Mouse (Mus musculus): Measurements from ENCODE around the gene Polr2i. TPM values are rescaled to one million over a fixed set of nuclear protein-coding genes. Genes with fewer than 3 reads are reported as not detected.
"Not testable (repeated sequence)": the region's sequence is repeated elsewhere in the genome, so short reads cannot be mapped to it uniquely, and the experiment has no call there.

The Polr2i gene
- polyA plus RNA-seq, 1 experiment from 2014 or later: 169 TPM

DNA sequence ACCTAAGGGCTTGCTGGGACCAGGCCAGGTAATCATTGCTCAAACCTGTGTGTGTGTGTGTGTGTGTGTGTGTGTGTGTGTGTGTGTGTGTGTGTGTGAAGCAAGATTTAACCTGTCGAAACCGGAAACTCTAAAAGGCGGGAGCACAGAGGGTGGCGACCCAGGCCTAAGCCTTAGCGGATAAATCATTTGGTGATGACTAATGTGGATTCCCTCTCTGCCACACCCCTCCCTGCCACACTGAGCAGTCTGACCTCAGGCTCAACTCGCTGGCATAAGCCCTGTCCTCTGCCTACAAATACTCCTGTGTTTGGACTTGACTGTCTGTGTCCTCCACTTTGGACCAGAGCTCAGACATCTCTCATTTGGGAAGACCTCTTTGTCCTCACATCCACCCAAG, 35.6 kb upstream of the Polr2i start:
- Histone ChIP-seq H3K4me3 (no peak overlapping the region), H3K9me3 (no peaks in the 10 kb centered on the region), H3K27me3 (ENCODE audit: poor library complexity, severe bottlenecking) (no peaks in the 10 kb centered on the region), H3K36me3 (replicated peaks) (peaks cover 17% of the 10 kb centered on the region), H3K27ac (no peak overlapping the region), H3K4me1 (peaks cover 43% of the 10 kb centered on the region)
- no peak for DNase-seq (ENCODE audit: extremely low spot score, low spot score)
- 92% methylated on average over 6 of the region's 6 CpGs for WGBS

GRCm38 (mm10) chr7:30197592-30198129, 34.1 kb upstream of the Polr2i start:
- 83% methylated on average over 5 of the region's 5 CpGs for WGBS
- peaks cover 39% of the 10 kb centered on the region for H3K4me1 ChIP-seq
- no peak overlapping the region for H3K4me3 ChIP-seq
- H3K27ac ChIP-seq: 0 out of 2 replicates have a peak overlapping the region, but pooled peaks have one; percentile 16
- no peak for DNase-seq (ENCODE audit: extremely low spot score, low spot score)
- H3K27me3 ChIP-seq (ENCODE audit: poor library complexity, severe bottlenecking): no peaks in the 10 kb centered on the region
- H3K36me3 ChIP-seq (replicated peaks): peaks cover 2% of the 10 kb centered on the region
- no peaks in the 10 kb centered on the region for H3K9me3 ChIP-seq

DNA sequence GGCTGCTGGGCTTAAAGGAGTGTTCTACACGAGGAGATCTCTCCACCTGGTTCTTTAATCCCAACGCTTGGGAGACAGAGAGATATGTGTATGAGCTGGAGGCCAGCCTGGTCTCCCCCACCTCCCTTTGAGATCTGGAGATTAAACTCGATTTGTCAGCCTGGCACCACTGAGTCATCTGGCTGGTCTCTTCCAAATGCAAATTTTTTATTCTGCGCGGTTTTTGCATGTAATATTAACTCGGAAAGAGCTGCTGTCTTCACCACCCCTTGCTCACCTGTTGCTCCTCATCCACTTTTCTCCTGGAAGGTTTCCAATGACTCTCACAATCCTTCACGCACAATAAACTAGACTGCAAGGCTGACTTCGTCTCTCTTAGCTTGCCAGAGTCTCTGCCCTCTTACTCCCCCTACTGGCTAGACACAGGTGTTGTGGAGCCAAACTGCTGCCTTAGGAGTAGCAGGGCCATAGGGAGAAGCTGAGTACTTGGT, 33.2 kb upstream of the Polr2i start, which contains the start of gene Capns1:
Gene Capns1 (minus strand): TSS at position 331 of the 491 bp plus-strand sequence.
- H3K27ac ChIP-seq: 0 out of 2 replicates have a peak within 1 kb of the TSS, but pooled peaks have one; percentile 51
- no peaks in the 10 kb centered on the region for H3K9me3 ChIP-seq
- H3K27me3 ChIP-seq (ENCODE audit: poor library complexity, severe bottlenecking): no peaks in the 10 kb centered on the region
- H3K36me3 ChIP-seq (replicated peaks): no peaks in the 10 kb centered on the region
- peak within 1 kb of the TSS; percentile 31 for H3K4me3 ChIP-seq
- 10% methylated on average over 8 of the region's 8 CpGs for WGBS
- peaks cover 31% of the 10 kb centered on the region for H3K4me1 ChIP-seq
- peak; percentile 67 for DNase-seq (ENCODE audit: extremely low spot score, low spot score)

- Histone ChIP-seq H3K4me3 (no peak overlapping the region), H3K27ac (no peak overlapping the region), H3K36me3 (replicated peaks) (no peaks in the 10 kb centered on the region), H3K27me3 (ENCODE audit: poor library complexity, severe bottlenecking) (no peaks in the 10 kb centered on the region), H3K4me1 (peaks cover 29% of the 10 kb centered on the region), H3K9me3 (no peaks in the 10 kb centered on the region)
- DNase-seq (ENCODE audit: extremely low spot score, low spot score): no peak
- 80% methylated on average over 18 of the region's 18 CpGs for WGBS
Observed at GRCm38 (mm10) chr7:30199498-30200139, 32.1 kb upstream of the Polr2i start.

DNA sequence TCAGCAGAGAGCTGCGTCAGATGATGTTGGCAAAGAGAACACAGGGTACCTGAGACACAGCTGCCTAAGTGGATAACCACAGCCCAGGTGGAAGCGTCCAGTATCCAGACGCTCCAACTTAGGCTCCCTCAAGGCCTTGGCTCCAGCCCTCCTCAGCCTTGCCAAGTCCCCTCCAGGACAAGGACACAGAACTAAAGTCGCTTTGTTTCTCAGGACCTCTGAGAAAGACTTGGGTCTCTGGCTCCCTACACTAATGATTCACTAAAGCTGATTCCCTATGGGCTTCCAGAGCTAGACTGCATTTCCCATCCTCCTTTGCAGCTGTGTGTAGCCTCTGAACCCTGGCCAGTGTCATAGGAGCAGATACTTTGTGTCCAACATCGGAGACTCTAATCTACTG, 31.5 kb upstream of the Polr2i start:
- WGBS: 84% methylated on average over 5 of the region's 5 CpGs
- Histone ChIP-seq H3K27me3 (ENCODE audit: poor library complexity, severe bottlenecking) (no peaks in the 10 kb centered on the region), H3K9me3 (no peaks in the 10 kb centered on the region), H3K4me3 (no peak overlapping the region), H3K27ac (no peak overlapping the region), H3K36me3 (replicated peaks) (no peaks in the 10 kb centered on the region), H3K4me1 (peaks cover 27% of the 10 kb centered on the region)
- no peak for DNase-seq (ENCODE audit: extremely low spot score, low spot score)

DNA sequence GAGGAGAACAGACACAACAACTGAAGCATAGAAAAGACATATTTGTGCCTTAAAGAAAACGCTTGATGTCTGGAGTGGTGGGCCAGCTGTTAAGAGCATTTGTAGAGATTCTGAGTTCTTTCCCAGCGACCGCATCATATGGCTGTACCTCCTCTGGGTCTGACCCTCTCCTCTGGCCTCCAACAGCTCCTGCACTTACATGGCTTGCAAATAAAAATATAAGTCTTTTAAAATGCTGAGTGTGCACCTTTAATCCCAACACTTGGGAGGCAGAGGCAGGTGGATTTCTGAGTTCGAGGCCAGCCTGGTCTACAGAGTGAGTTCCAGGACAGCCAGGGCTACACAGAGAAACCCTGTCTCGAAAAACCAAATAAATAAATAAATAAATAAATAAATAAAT, 31.1 kb upstream of the Polr2i start:
- 92% methylated on average over 5 of the region's 5 CpGs for WGBS
- not testable (repeated sequence) for H3K27me3 ChIP-seq (ENCODE audit: poor library complexity, severe bottlenecking); H3K27ac ChIP-seq; H3K36me3 ChIP-seq (replicated peaks); DNase-seq (ENCODE audit: extremely low spot score, low spot score); H3K4me3 ChIP-seq; H3K9me3 ChIP-seq
- H3K4me1 ChIP-seq: peaks cover 23% of the 10 kb centered on the region

DNA sequence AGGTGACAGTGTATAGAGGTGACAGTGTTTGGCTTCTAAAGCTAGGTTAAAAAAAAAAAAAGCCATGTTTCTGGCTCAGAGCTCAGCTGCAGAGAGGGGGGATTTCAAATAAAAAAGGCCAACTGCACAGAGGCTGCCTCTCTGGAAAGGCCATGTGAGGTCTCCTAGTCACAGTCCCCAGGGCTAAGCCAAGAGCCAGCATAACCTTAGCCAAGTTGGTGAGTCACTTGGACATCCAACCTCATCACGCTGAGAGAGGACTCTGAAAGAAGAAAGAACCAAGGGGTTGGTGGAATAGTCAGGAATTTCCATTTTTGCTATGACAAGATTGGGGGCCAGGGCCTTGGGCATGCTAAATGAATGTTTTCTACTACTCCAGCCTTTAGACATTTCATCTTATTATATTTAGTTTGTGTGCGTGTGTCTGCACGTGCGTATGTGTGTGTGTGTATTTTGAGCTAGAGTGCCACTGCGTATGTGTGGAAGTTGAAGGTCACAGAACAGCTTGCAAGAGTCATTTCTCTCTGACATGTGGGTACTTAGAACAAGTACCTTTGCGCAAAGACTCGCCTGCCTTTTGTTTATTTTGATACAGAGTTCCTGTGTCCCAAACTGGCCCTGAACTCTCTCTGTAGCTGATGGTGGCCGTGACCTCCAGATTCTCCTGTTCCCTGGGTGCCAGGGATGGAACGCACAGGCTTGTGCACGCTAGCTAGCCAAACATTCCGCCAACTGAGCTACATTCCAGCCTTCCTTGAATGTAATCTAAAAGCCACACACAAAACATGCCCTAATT, 28.7 kb upstream of the Polr2i start:
- Histone ChIP-seq H3K36me3 (replicated peaks) (no peaks in the 10 kb centered on the region), H3K9me3 (no peaks in the 10 kb centered on the region), H3K4me1 (peaks cover 16% of the 10 kb centered on the region), H3K27me3 (ENCODE audit: poor library complexity, severe bottlenecking) (no peaks in the 10 kb centered on the region), H3K4me3 (no peak overlapping the region), H3K27ac (no peak overlapping the region)
- WGBS: 86% methylated on average over 11 of the region's 11 CpGs
- DNase-seq (ENCODE audit: extremely low spot score, low spot score): no peak

- DNase-seq (ENCODE audit: extremely low spot score, low spot score): no peak
- Histone ChIP-seq H3K27ac (no peak overlapping the region), H3K36me3 (replicated peaks) (no peaks in the 10 kb centered on the region), H3K4me3 (no peak overlapping the region; the same call in 1 of the 2 replicates), H3K4me1 (peaks cover 9% of the 10 kb centered on the region), H3K27me3 (ENCODE audit: poor library complexity, severe bottlenecking) (no peaks in the 10 kb centered on the region), H3K9me3 (no peaks in the 10 kb centered on the region)
- WGBS: 44% methylated on average over 8 of the region's 8 CpGs
Observed at GRCm38 (mm10) chr7:30204380-30204779, 27.4 kb upstream of the Polr2i start.

DNA sequence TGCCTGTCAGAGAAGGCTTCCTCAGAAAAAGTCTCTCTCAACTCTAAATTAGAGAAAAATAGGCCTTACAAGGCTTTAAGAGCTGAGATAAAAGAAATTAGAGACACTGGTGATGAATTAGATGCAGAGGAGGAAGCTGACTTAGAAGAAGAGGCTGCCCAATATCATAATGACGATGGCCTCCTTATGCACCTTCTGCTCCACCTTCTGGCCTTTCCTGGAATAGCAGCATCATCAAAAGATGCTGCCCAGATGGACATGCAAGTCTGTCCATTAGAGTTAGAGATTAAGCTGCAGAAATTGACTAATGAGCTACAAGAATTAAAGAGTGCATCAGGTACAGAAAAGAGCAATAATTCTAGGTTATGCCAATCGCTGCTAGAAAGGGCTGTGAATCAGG, 26.4 kb upstream of the Polr2i start:
- peaks cover 9% of the 10 kb centered on the region for H3K4me1 ChIP-seq
- peak; percentile 51 for DNase-seq (ENCODE audit: extremely low spot score, low spot score)
- 6% methylated on average over 2 of the region's 2 CpGs for WGBS

GRCm38 (mm10) chr7:30206364-30206763, 25.4 kb upstream of the Polr2i start:
- DNase-seq (ENCODE audit: extremely low spot score, low spot score); H3K27me3 ChIP-seq (ENCODE audit: poor library complexity, severe bottlenecking); H3K4me3 ChIP-seq; H3K36me3 ChIP-seq (replicated peaks); H3K27ac ChIP-seq; H3K9me3 ChIP-seq: not testable (repeated sequence)
- H3K4me1 ChIP-seq: peaks cover 12% of the 10 kb centered on the region
- WGBS: 62% methylated on average over 5 of the region's 5 CpGs

More for the DNA sequence above, 26.4 kb upstream of the Polr2i start:
- H3K36me3 ChIP-seq (replicated peaks): no peaks in the 10 kb centered on the region
- H3K27me3 ChIP-seq (ENCODE audit: poor library complexity, severe bottlenecking): no peaks in the 10 kb centered on the region
- H3K4me3 ChIP-seq: no peak overlapping the region
- H3K27ac ChIP-seq: no peak overlapping the region
- H3K9me3 ChIP-seq: no peaks in the 10 kb centered on the region

GRCm38 (mm10) chr7:30211025-30211424, 20.7 kb upstream of the Polr2i start:
- H3K27me3 ChIP-seq (ENCODE audit: poor library complexity, severe bottlenecking): no peaks in the 10 kb centered on the region
- no peaks in the 10 kb centered on the region for H3K9me3 ChIP-seq
- no peak overlapping the region for H3K4me3 ChIP-seq
- H3K27ac ChIP-seq: no peak overlapping the region
- no peaks in the 10 kb centered on the region for H3K36me3 ChIP-seq (replicated peaks)
- WGBS: 15% methylated on average over 4 of the region's 4 CpGs
- H3K4me1 ChIP-seq: 0 out of 2 replicates have a peak, but pooled peaks cover 3% of the 10 kb centered on the region
- no peak for DNase-seq (ENCODE audit: extremely low spot score, low spot score)

DNA sequence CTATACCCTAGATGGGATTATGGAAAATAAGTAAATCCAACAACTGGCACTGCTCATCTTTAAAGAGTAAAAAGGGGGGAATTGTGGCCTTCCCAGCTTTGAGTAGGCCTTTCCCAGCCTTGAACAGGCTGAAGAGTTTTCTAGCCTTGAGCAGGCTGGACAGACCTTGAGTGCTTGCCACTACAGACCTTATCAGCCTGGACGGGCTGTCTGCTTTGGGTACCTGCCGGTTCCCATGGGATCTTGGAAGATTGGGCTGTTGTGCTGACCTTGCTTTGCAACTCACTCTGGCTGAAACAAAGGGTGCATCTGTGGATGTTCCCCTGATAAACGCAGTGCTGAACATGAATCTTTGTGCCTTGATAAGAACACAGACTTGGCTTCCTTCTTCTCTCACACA, 17.9 kb upstream of the Polr2i start:
- Histone ChIP-seq H3K4me1 (peaks cover 8% of the 10 kb centered on the region), H3K27ac (no peak overlapping the region), H3K27me3 (ENCODE audit: poor library complexity, severe bottlenecking) (no peaks in the 10 kb centered on the region), H3K4me3 (no peak overlapping the region), H3K9me3 (no peaks in the 10 kb centered on the region), H3K36me3 (replicated peaks) (no peaks in the 10 kb centered on the region)
- WGBS: 92% methylated on average over 3 of the region's 3 CpGs
- no peak for DNase-seq (ENCODE audit: extremely low spot score, low spot score)

GRCm38 (mm10) chr7:30215875-30216274, 15.9 kb upstream of the Polr2i start:
- WGBS: 89% methylated on average over 3 of the region's 3 CpGs
- Histone ChIP-seq H3K4me1 (peaks cover 23% of the 10 kb centered on the region), H3K4me3 (no peak overlapping the region), H3K9me3 (no peaks in the 10 kb centered on the region), H3K27ac (no peak overlapping the region), H3K27me3 (ENCODE audit: poor library complexity, severe bottlenecking) (no peaks in the 10 kb centered on the region), H3K36me3 (replicated peaks) (no peaks in the 10 kb centered on the region)
- DNase-seq (ENCODE audit: extremely low spot score, low spot score): no peak
